Mouse (Mus musculus) brain, embryonic 14.5 days (tissue): ENCODE data around the gene Fam161a.

Source experiments
- CTCF ChIP-seq: fragments of 200-500 bp; IDR thresholded peaks from 2 replicates; pipeline ENCODE4 v1.5.1; 2012; ENCODE audit warnings: inconsistent platforms, mild to moderate bottlenecking, moderate library complexity, borderline replicate concordance; ENCODE audit not compliant: insufficient read depth, insufficient read length; ENCODE audit errors: extremely low read depth
- POLR2A ChIP-seq: fragments of 200-500 bp; IDR thresholded peaks from 2 replicates; pipeline ENCODE4 v1.6.1; 2012; ENCODE audit warnings: mild to moderate bottlenecking, inconsistent platforms, borderline replicate concordance; ENCODE audit not compliant: poor library complexity, insufficient read depth, insufficient read length, severe bottlenecking; ENCODE audit errors: extremely low read depth

DNA sequence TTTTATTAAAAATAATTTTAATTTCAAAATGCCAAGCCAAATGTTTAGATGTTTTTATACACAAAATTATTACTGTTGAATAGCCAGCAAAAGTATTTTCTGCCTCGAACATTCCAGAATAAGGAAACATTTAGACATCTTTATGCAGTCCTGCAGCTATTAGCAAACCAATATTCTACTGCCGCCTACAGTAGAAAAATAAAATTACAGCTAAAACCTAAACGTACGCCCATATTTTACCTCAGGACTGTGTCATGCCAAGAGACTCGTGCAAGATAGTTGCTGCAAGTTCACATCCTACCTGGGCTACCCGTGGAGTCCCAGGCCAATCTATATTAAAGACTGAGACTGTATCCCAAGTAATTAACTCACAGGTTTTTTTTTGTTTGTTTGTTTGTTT lies 37.8 kb upstream of the Fam161a start:
- no peak for TF ChIP-seq CTCF
- TF ChIP-seq POLR2A: no peak
